Mouse (Mus musculus) limb, embryonic 11.5 days (tissue): ENCODE data around the gene Camk2g. TPM values are rescaled to one million over a fixed set of nuclear protein-coding genes. Genes with fewer than 3 reads are reported as not detected.

Experiments
- ATAC-seq: fragments of 200-750 bp; cut with Nextera tagmentation; 2 replicates; pipeline ENCODE4 v1.8.0; 2017; ENCODE audit warnings: low read depth; ENCODE audit not compliant: insufficient number of reproducible peaks, low FRiP score, low TSS enrichment
- DNase-seq: peaks from one replicate; pipeline ENCODE4 v3.0.0-alpha.2; 2015; ENCODE audit warnings: low spot score
- H3K27ac ChIP-seq: fragments of 300-500 bp; sonication (generic); replicated peaks from 2 replicates; pipeline ENCODE4 v1.5.1; 2014; ENCODE audit warnings: low read depth, mild to moderate bottlenecking, low read length
- H3K27me3 ChIP-seq: fragments of 300-500 bp; sonication (generic); 2 replicates; pipeline ENCODE4 v1.6.1; 2014; ENCODE audit warnings: mild to moderate bottlenecking, low read length, mixed read lengths; ENCODE audit not compliant: control insufficient read depth, insufficient read depth
- H3K36me3 ChIP-seq: fragments of 300-500 bp; sonication (generic); 2 replicates; pipeline ENCODE4 v1.6.1; 2014; ENCODE audit warnings: mild to moderate bottlenecking, low read length, moderate library complexity, mixed read lengths; ENCODE audit not compliant: control insufficient read depth, insufficient read depth
- H3K4me1 ChIP-seq: fragments of 300-500 bp; sonication (generic); 2 replicates; pipeline ENCODE4 v1.6.1; 2014; ENCODE audit warnings: low read length, mixed read lengths; ENCODE audit not compliant: control insufficient read depth, insufficient read depth
- H3K4me2 ChIP-seq: fragments of 300-500 bp; sonication (generic); 2 replicates; pipeline ENCODE4 v1.6.1; 2014; ENCODE audit warnings: low read depth, mild to moderate bottlenecking, moderate library complexity; ENCODE audit not compliant: severe bottlenecking
- H3K4me3 ChIP-seq: fragments of 300-500 bp; sonication (generic); 2 replicates; pipeline ENCODE4 v1.5.1; 2014; ENCODE audit warnings: low read depth, low read length
- H3K9ac ChIP-seq: fragments of 300-500 bp; sonication (generic); 2 replicates; pipeline ENCODE4 v1.6.1; 2014; ENCODE audit warnings: mild to moderate bottlenecking, low read length
- H3K9me3 ChIP-seq: fragments of 300-500 bp; sonication (generic); 2 replicates; pipeline ENCODE4 v1.6.1; 2016; ENCODE audit warnings: low read length; ENCODE audit not compliant: control insufficient read depth
- WGBS: fragments of 180-500 bp; shearing (Covaris S2); extraction: QIAGEN DNeasy Blood & Tissue Kit; methylation state at CpG from one replicate; pipeline ENCODE4 v1.1.7; 2014; 5-methylcytosine and 5-hydroxymethylcytosine counted together
- microRNA-seq: library from miRNA; unstranded; fragments of <30 nt; microRNA quantifications from one replicate; pipeline ENCODE4, GENCODE M21; 2016
- polyA plus RNA-seq: library from polyadenylated mRNA; unstranded; fragments of >200 nt; fragmentation: Nextera tagmentation; extraction: Ambion mirVana; gene quantifications from 2 replicates; pipeline ENCODE4 v1.2.1, GENCODE M21; 2014

Camk2g gene
- polyA plus RNA-seq, 1 experiment from 2014 or later: 60.2 TPM

GRCm38 (mm10) chr14:20686576-20686975 lies 107.3 kb downstream of the Camk2g start:
- no peak for ATAC-seq
- Histone ChIP-seq H3K27me3 (no peaks in the 10 kb centered on the region), H3K4me2 (no peak overlapping the region), H3K9ac (no peak overlapping the region), H3K4me1 (no peaks in the 10 kb centered on the region), H3K27ac (no peak overlapping the region), H3K36me3 (peaks cover 50% of the 10 kb centered on the region), H3K9me3 (no peaks in the 10 kb centered on the region), H3K4me3 (no peak overlapping the region)
- no peak for DNase-seq
- WGBS: 93% methylated on average over 3 of the region's 3 CpGs

Small RNAs within 50 kb of the gene (microRNA-seq; reads per million reads assigned to microRNA genes)
- 2.1 reads per million for gene Mir6946

Other genes starting within 250 kb of the Camk2g start
- 55.8 and 56.9 TPM in 2 replicates for gene Ppp3cb, start 247.5 kb downstream of the Camk2g start, polyA plus RNA-seq
- 14.5 and 17.0 TPM in 2 replicates for gene Usp54, start 153.0 kb downstream of the Camk2g start, polyA plus RNA-seq
- 0.85 and 0.92 TPM in 2 replicates for gene Myoz1, start 137.5 kb downstream of the Camk2g start, polyA plus RNA-seq
- gene Synpo2l, start 125.7 kb downstream of the Camk2g start, polyA plus RNA-seq: 4.5 and 4.8 TPM in 2 replicates
- gene Sec24c, start 119.8 kb downstream of the Camk2g start, polyA plus RNA-seq: 81.7 and 95.0 TPM in 2 replicates
- 18.3 and 18.8 TPM in 2 replicates for gene Fut11, start 99.1 kb downstream of the Camk2g start, polyA plus RNA-seq
- 254 and 255 TPM in 2 replicates for gene Chchd1, start 91.1 kb downstream of the Camk2g start, polyA plus RNA-seq
- 27.2 and 28.0 TPM in 2 replicates for gene Zswim8, start 86.5 kb downstream of the Camk2g start, polyA plus RNA-seq
- gene Ndst2, start 59.5 kb downstream of the Camk2g start, polyA plus RNA-seq: 25.6 and 33.4 TPM in 2 replicates
- gene Plau, start 42.6 kb upstream of the Camk2g start, polyA plus RNA-seq: 0.69 and 1.0 TPM in 2 replicates
- gene Vcl, start 135.3 kb upstream of the Camk2g start, polyA plus RNA-seq: 45.6 and 50.4 TPM in 2 replicates